Mouse (Mus musculus) heart, postnatal 0 days (tissue): Measurements from ENCODE around the gene Cd19.

ENCODE experiments used
- CTCF ChIP-seq: IDR thresholded peaks from 2 replicates; pipeline ENCODE4 v1.5.1; 2016; ENCODE audit warnings: antibody characterized with exemption, control low read depth, low read depth
- EP300 ChIP-seq: IDR thresholded peaks from 2 replicates; pipeline ENCODE4 v1.6.1; 2016; ENCODE audit warnings: antibody characterized with exemption, low read depth

DNA sequence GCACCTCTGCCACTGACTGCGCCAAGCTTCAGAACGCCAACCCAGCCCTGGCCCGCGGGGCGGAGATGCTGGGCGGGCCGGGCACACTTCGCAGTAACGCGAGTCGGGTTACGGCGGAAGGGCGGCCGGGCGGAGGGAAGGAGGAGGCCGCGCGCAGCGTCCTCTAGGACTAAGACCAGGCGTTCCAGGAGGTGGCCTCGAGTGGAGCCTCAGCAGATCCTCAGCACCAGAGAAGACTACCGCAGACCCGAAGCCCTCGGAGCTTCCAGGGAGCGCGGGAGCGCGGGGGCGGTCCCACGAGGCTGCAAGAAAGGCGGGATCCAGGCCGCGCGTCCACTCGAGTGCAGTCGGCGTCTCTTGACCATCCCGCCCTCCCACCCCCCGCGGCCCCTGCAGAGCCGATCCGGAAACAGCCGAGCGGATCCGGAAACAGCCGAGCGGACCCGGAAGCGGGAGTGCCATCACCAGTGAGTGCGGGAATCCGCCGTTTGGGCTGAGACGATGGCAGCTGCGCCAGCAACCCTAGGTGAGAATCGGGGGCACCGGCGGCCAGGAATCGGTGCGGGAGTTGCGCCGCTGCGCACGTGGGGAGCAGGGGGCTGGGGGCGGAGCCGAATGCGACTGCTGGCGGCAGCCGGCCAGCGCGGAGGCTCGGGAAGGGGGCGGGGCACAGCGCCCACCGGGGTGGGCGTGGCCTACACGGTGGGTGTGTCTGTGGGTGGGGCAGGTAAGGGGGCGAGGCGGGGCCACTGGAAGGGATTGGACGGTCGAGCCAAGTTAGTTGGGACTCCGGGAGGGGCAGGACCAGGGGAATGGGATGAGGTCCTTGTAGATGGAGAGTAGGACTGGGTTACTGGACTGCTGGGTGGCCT lies 14.2 kb upstream of the Cd19 start, which contains the start of gene Rabep2:
- TF ChIP-seq CTCF (no peak), EP300 (0 out of 2 replicates have a peak, but pooled peaks have one; percentile 50)
